Comparison of ENCODE assay signal across 18 mouse cellular contexts in genomic region chr3:137879313-137879712, GRCm38 (mm10). TPM values are rescaled to one million over a fixed set of nuclear protein-coding genes. Genes with fewer than 3 reads are reported as not detected.
DNase-seq lines count a peak whose midpoint lies in the region; ATAC-seq and TF ChIP-seq lines count a peak whose summit lies in the region.
"Had no signal": no experiment of that assay in that cellular context is flagged by ENCODE, and none has a peak within 500 bp of the region (broad histone marks: within the 10 kb centered on the region; RNA-seq: fewer than 3 reads in every experiment).

No protein-coding gene starts in this region.

- no peak overlapping the region for H3K4me3 ChIP-seq in ES-Bruce4 (ENCODE audit: low read depth, low read length)
- no peak overlapping the region for H3K4me3 ChIP-seq in liver, embryonic 16.5 days (ENCODE audit: low read depth, low read length)
- H3K4me3 ChIP-seq in heart, adult 2 months: no peak overlapping the region
- H3K4me3 ChIP-seq: heart, embryonic 13.5 days; liver, embryonic 13.5 days had no signal

- no peaks in the 10 kb centered on the region for H3K27me3 ChIP-seq in ES-Bruce4 (ENCODE audit: control insufficient read depth, insufficient read depth, low read length, poor library complexity, severe bottlenecking)
- no peaks in the 10 kb centered on the region for H3K27me3 ChIP-seq in liver, embryonic 16.5 days (ENCODE audit: control insufficient read depth, insufficient read depth, low read depth, low read length)
- H3K27me3 ChIP-seq in heart, adult 2 months (ENCODE audit: control insufficient read depth, insufficient read depth, low read length): no peaks in the 10 kb centered on the region
- H3K27me3 ChIP-seq: heart, embryonic 13.5 days; liver, embryonic 13.5 days had no signal

- peak; percentile 62 for ATAC-seq in common myeloid progenitor, adult 5-6 weeks (replicated peaks; ENCODE audit: low read depth, poor library complexity, severe bottlenecking)
- ATAC-seq in liver, embryonic 16.5 days (ENCODE audit: low read depth): peak; percentile 27; the same call in 1 of the 2 replicates
- ATAC-seq: forebrain, embryonic 14.5 days; midbrain, embryonic 16.5 days had no signal

- no peak overlapping the region for H3K9ac ChIP-seq in ES-Bruce4 (ENCODE audit: low read depth, poor library complexity, severe bottlenecking)
- H3K9ac ChIP-seq in liver, embryonic 16.5 days (ENCODE audit: low read depth, low read length): no peak overlapping the region
- H3K9ac ChIP-seq in heart, adult 2 months (ENCODE audit: low read depth, low read length): no peak overlapping the region
- H3K9ac ChIP-seq: heart, embryonic 13.5 days; liver, embryonic 13.5 days had no signal

- H3K36me3 ChIP-seq in ES-Bruce4 (ENCODE audit: control insufficient read depth, insufficient read depth, low read length, poor library complexity, severe bottlenecking): no peaks in the 10 kb centered on the region
- peaks cover 6% of the 10 kb centered on the region; the same call in 1 of the 2 replicates for H3K36me3 ChIP-seq in liver, embryonic 16.5 days (ENCODE audit: control insufficient read depth, insufficient read depth)
- no peaks in the 10 kb centered on the region for H3K36me3 ChIP-seq in heart, adult 2 months (ENCODE audit: control insufficient read depth, insufficient read depth, low read length)
- H3K36me3 ChIP-seq: liver, embryonic 13.5 days had no signal

- peak; percentile 86 for DNase-seq in 416B (ENCODE audit: low read depth)
- no peak for DNase-seq in cerebellum, postnatal 10 days
- no peak for DNase-seq in heart, adult 2 months
- DNase-seq in heart, postnatal 36 days: no peak
- DNase-seq in urinary bladder, postnatal 14 days (ENCODE audit: low spot score): no peak
- DNase-seq: adrenal gland, postnatal 14 days; cerebellum, adult 9-10 months; kidney, adult 18-20 months; kidney, postnatal 14 days; liver, embryonic 13.5 days; lung, postnatal 4 days; right cerebral cortex, postnatal 4 days had no signal

- no peak overlapping the region for H3K4me2 ChIP-seq in liver, embryonic 16.5 days (ENCODE audit: low read depth, low read length)
- H3K4me2 ChIP-seq: heart, embryonic 13.5 days; liver, embryonic 13.5 days had no signal

- no peaks in the 10 kb centered on the region; the same call in 1 of the 2 replicates for H3K79me2 ChIP-seq in heart, adult 2 months (replicated peaks; ENCODE audit: control insufficient read depth, insufficient read depth, low read length)

- H3K27ac ChIP-seq in ES-Bruce4 (ENCODE audit: insufficient read depth, low read length): peak overlapping the region; percentile 38; the same call in 1 of the 2 replicates
- H3K27ac ChIP-seq in liver, embryonic 16.5 days (ENCODE audit: low read length): no peak overlapping the region
- no peak overlapping the region for H3K27ac ChIP-seq in heart, adult 2 months
- H3K27ac ChIP-seq: heart, embryonic 13.5 days had no signal

- no peak for TF ChIP-seq POLR2A in ES-Bruce4 (IDR thresholded peaks at IDR 0.05; ENCODE audit: insufficient read depth, low read length)
- no peak for TF ChIP-seq POLR2A in heart, adult 2 months (IDR thresholded peaks at IDR 0.05; ENCODE audit: insufficient read depth, low read depth, low read length)

- TF ChIP-seq CTCF in ES-Bruce4 (IDR thresholded peaks at IDR 0.05; ENCODE audit: low read depth, low read length): no peak
- TF ChIP-seq CTCF in heart, adult 2 months (IDR thresholded peaks at IDR 0.05): no peak

- WGBS in liver, embryonic 16.5 days (ENCODE audit: insufficient replicate concordance): 28% methylated on average over 3 of the region's 3 CpGs
- 69% methylated on average over 3 of the region's 3 CpGs for WGBS in heart, adult 2 months

- H3K9me3 ChIP-seq in ES-Bruce4 (replicated peaks; ENCODE audit: control insufficient read depth, insufficient read depth, low read length, poor library complexity, severe bottlenecking): no peaks in the 10 kb centered on the region
- no peaks in the 10 kb centered on the region for H3K9me3 ChIP-seq in liver, embryonic 16.5 days (replicated peaks; ENCODE audit: control insufficient read depth, low read length)
- H3K9me3 ChIP-seq: heart, embryonic 13.5 days; liver, embryonic 13.5 days had no signal

- TF ChIP-seq EP300 in ES-Bruce4 (IDR thresholded peaks at IDR 0.05; ENCODE audit: insufficient read depth, low read depth, low read length): no peak
- TF ChIP-seq EP300 in heart, adult 2 months (IDR thresholded peaks at IDR 0.05; ENCODE audit: insufficient read depth, low read depth, low read length): no peak

- H3K4me1 ChIP-seq in ES-Bruce4 (ENCODE audit: control insufficient read depth, insufficient read depth, low read length): no peaks in the 10 kb centered on the region
- H3K4me1 ChIP-seq in liver, embryonic 16.5 days (ENCODE audit: control insufficient read depth, low read depth, low read length): peaks cover 8% of the 10 kb centered on the region
- H3K4me1 ChIP-seq in heart, adult 2 months (ENCODE audit: control insufficient read depth, insufficient read depth, low read length): no peaks in the 10 kb centered on the region

- intact Hi-C loops in heart, adult 2 months (cut with DNase I): no loop called here
- intact Hi-C loops in heart, postnatal 36 days (cut with DNase I): no loop called here

RNA-seq across cellular contexts. Expression of gene Dnajb14, which starts 11.8 kb away (rescaled TPM):
- polyA plus RNA-seq in ES-Bruce4 (2011; ENCODE audit: insufficient read depth, insufficient read length, low read depth, missing spikeins): 9.3 and 10.5 TPM in 2 replicates
- total RNA-seq in common myeloid progenitor, adult 5-6 weeks (2017): 7.4 and 8.5 TPM in 2 replicates
- polyA plus RNA-seq in liver, embryonic 16.5 days (2015; fragmentation: Nextera tagmentation; extraction: Ambion mirVana): 3.0 and 4.3 TPM in 2 replicates
- 10 to 100 TPM; 10.1 to 11.5 TPM for total RNA-seq in heart, adult 2 months (2021)
- 3.2 and 7.8 TPM in 2 replicates for polyA plus RNA-seq in heart, adult 2 months (2012; rRNA removed)
- total RNA-seq in heart, postnatal 36 days (2021): 1 to 10 TPM; 8.4 to 8.8 TPM

RNA-seq across cellular contexts. Expression of gene H2afz, which starts 15.0 kb away (rescaled TPM):
- polyA plus RNA-seq in ES-Bruce4 (2011; ENCODE audit: insufficient read depth, insufficient read length, low read depth, missing spikeins): 629 and 682 TPM in 2 replicates
- total RNA-seq in common myeloid progenitor, adult 5-6 weeks (2017): 741 and 1,055 TPM in 2 replicates
- polyA plus RNA-seq in liver, embryonic 16.5 days (2015; fragmentation: Nextera tagmentation; extraction: Ambion mirVana): 801 and 896 TPM in 2 replicates
- 10 to 100 TPM; 53.7 to 53.9 TPM for total RNA-seq in heart, adult 2 months (2021)
- polyA plus RNA-seq in heart, adult 2 months (2012; rRNA removed): 103 and 154 TPM in 2 replicates
- total RNA-seq in heart, postnatal 36 days (2021): 10 to 100 TPM; 60.4 to 61.0 TPM

RNA-seq across cellular contexts. Expression of gene Lamtor3, which starts 39.0 kb away (rescaled TPM):
- polyA plus RNA-seq in ES-Bruce4 (2011; ENCODE audit: insufficient read depth, insufficient read length, low read depth, missing spikeins): 47.1 and 55.3 TPM in 2 replicates
- 56.7 and 70.8 TPM in 2 replicates for total RNA-seq in common myeloid progenitor, adult 5-6 weeks (2017)
- polyA plus RNA-seq in liver, embryonic 16.5 days (2015; fragmentation: Nextera tagmentation; extraction: Ambion mirVana): 48.2 and 50.2 TPM in 2 replicates
- total RNA-seq in heart, adult 2 months (2021): 100 to 1,000 TPM in 1 of 2 experiments, 10 to 100 TPM in 1; 88.9 to 107 TPM
- 48.7 and 77.2 TPM in 2 replicates for polyA plus RNA-seq in heart, adult 2 months (2012; rRNA removed)
- total RNA-seq in heart, postnatal 36 days (2021): 10 to 100 TPM; 91.1 to 93.8 TPM

Comparison
In these comparisons a context has a peak if more than half of its experiments do, and no peak if none do; other contexts are left out.
1. RNA of gene H2afz, which starts 15.0 kb away (total RNA-seq): 741 to 1,055 TPM in common myeloid progenitor, adult 5-6 weeks; 60.4 to 61.0 TPM in heart, postnatal 36 days and 53.7 to 53.9 TPM in heart, adult 2 months; every median in the first group is over 10 times any median in the second.